10 mouse cellular contexts compared by ENCODE assay signal in genomic region chr6:144203013-144203412, GRCm38 (mm10).
DNase-seq lines count a peak whose midpoint lies in the region; ATAC-seq and TF ChIP-seq lines count a peak whose summit lies in the region.
"Had no signal": no experiment of that assay in that cellular context is flagged by ENCODE, and none has a peak within 500 bp of the region (broad histone marks: within the 10 kb centered on the region; RNA-seq: fewer than 3 reads in every experiment).

No protein-coding gene starts in this region.

- ATAC-seq in lung, embryonic 15.5 days (ENCODE audit: borderline replicate concordance, extremely low read depth, low FRiP score, low TSS enrichment): no peak
- no peak for ATAC-seq in forebrain, embryonic 14.5 days
- ATAC-seq in limb, embryonic 14.5 days (ENCODE audit: low FRiP score, low read depth): no peak
- ATAC-seq in stomach, embryonic 15.5 days (ENCODE audit: insufficient read depth, low FRiP score, low read depth): no peak

- H3K36me3 ChIP-seq in lung, embryonic 15.5 days: no peaks in the 10 kb centered on the region
- H3K36me3 ChIP-seq in forebrain, embryonic 14.5 days (ENCODE audit: control insufficient read depth, insufficient read depth, low read length): no peaks in the 10 kb centered on the region
- H3K36me3 ChIP-seq in limb, embryonic 14.5 days (ENCODE audit: control insufficient read depth, insufficient read depth, low read length): no peaks in the 10 kb centered on the region
- no peaks in the 10 kb centered on the region for H3K36me3 ChIP-seq in stomach, embryonic 15.5 days
- H3K36me3 ChIP-seq in kidney, adult 2 months (ENCODE audit: control insufficient read depth, insufficient read depth, low read length): no peaks in the 10 kb centered on the region

- TF ChIP-seq CTCF in kidney, adult 2 months (conservative IDR thresholded peaks at IDR 0.05; ENCODE audit: insufficient read depth, insufficient read length, low read depth, low read length): no peak

- H3K4me1 ChIP-seq in lung, embryonic 15.5 days: peaks cover 8% of the 10 kb centered on the region; the same call in 1 of the 2 replicates
- H3K4me1 ChIP-seq in forebrain, embryonic 14.5 days (ENCODE audit: control insufficient read depth, insufficient read depth, low read length): peaks cover 43% of the 10 kb centered on the region
- peaks cover 2% of the 10 kb centered on the region; the same call in 1 of the 2 replicates for H3K4me1 ChIP-seq in limb, embryonic 14.5 days (ENCODE audit: control insufficient read depth, insufficient read depth, low read length)
- H3K4me1 ChIP-seq in stomach, embryonic 15.5 days: no peaks in the 10 kb centered on the region
- no peaks in the 10 kb centered on the region for H3K4me1 ChIP-seq in kidney, adult 2 months (ENCODE audit: control insufficient read depth, insufficient read depth, low read length)

- peak overlapping the region; percentile 7; the same call in 1 of the 2 replicates for H3K4me3 ChIP-seq in lung, embryonic 15.5 days
- H3K4me3 ChIP-seq in forebrain, embryonic 14.5 days (ENCODE audit: low read depth, low read length): peak overlapping the region; percentile 44
- peak overlapping the region; percentile 43 for H3K4me3 ChIP-seq in limb, embryonic 14.5 days (replicated peaks; ENCODE audit: low read length)
- H3K4me3 ChIP-seq in stomach, embryonic 15.5 days (replicated peaks): no peak overlapping the region
- no peak overlapping the region for H3K4me3 ChIP-seq in kidney, adult 2 months (ENCODE audit: insufficient read depth, low read depth, low read length)

- peaks cover 5% of the 10 kb centered on the region for H3K27me3 ChIP-seq in lung, embryonic 15.5 days
- no peaks in the 10 kb centered on the region for H3K27me3 ChIP-seq in forebrain, embryonic 14.5 days (replicated peaks; ENCODE audit: control insufficient read depth, insufficient read depth, low read length)
- H3K27me3 ChIP-seq in limb, embryonic 14.5 days (ENCODE audit: control insufficient read depth, insufficient read depth, low read length): no peaks in the 10 kb centered on the region
- no peaks in the 10 kb centered on the region for H3K27me3 ChIP-seq in stomach, embryonic 15.5 days (replicated peaks)
- H3K27me3 ChIP-seq in kidney, adult 2 months (replicated peaks; ENCODE audit: control insufficient read depth, insufficient read depth, low read length): no peaks in the 10 kb centered on the region; the same call in 1 of the 2 replicates

- no peak for DNase-seq in lung, postnatal 4 days
- no peak for DNase-seq in forebrain, embryonic 14.5 days (ENCODE audit: low spot score)
- DNase-seq in limb, embryonic 14.5 days (ENCODE audit: low spot score): no peak
- DNase-seq in kidney, adult 2 months: no peak
- DNase-seq in adrenal gland, postnatal 25 days: no peak
- DNase-seq: adrenal gland, postnatal 10 days; left cerebral cortex, postnatal 4 days; thymus, postnatal 36 days had no signal

- H3K27ac ChIP-seq in lung, embryonic 15.5 days: no peak overlapping the region
- H3K27ac ChIP-seq in forebrain, embryonic 14.5 days (ENCODE audit: low read depth, low read length): peak overlapping the region; percentile 75; the same call in 1 of the 2 replicates
- H3K27ac ChIP-seq in limb, embryonic 14.5 days (replicated peaks; ENCODE audit: low read depth, low read length): no peak overlapping the region; the same call in 1 of the 2 replicates
- no peak overlapping the region for H3K27ac ChIP-seq in stomach, embryonic 15.5 days
- H3K27ac ChIP-seq in kidney, adult 2 months (ENCODE audit: insufficient read depth, low read depth, low read length): no peak overlapping the region

- WGBS in lung, embryonic 15.5 days: 19% methylated on average over 12 of the region's 12 CpGs
- WGBS in forebrain, embryonic 14.5 days: 9% methylated on average over 12 of the region's 12 CpGs
- 37% methylated on average over 12 of the region's 12 CpGs for WGBS in limb, embryonic 14.5 days
- 35% methylated on average over 12 of the region's 12 CpGs for WGBS in stomach, embryonic 15.5 days
- WGBS in kidney, adult 2 months: 71% methylated on average over 12 of the region's 12 CpGs

- no peak for TF ChIP-seq POLR2A in limb, embryonic 14.5 days (IDR thresholded peaks at IDR 0.05; ENCODE audit: borderline replicate concordance, extremely low read depth, insufficient read depth, insufficient read length)
- no peak for TF ChIP-seq POLR2A in kidney, adult 2 months (IDR thresholded peaks at IDR 0.05; ENCODE audit: low read depth, low read length)

- H3K9ac ChIP-seq in lung, embryonic 15.5 days: no peak overlapping the region
- peak overlapping the region; percentile 55 for H3K9ac ChIP-seq in forebrain, embryonic 14.5 days (ENCODE audit: low read length)
- H3K9ac ChIP-seq in limb, embryonic 14.5 days (ENCODE audit: low read depth, low read length, severe bottlenecking): peak overlapping the region; percentile 40
- no peak overlapping the region for H3K9ac ChIP-seq in stomach, embryonic 15.5 days

- H3K9me3 ChIP-seq in lung, embryonic 15.5 days: no peaks in the 10 kb centered on the region
- no peaks in the 10 kb centered on the region for H3K9me3 ChIP-seq in forebrain, embryonic 14.5 days (replicated peaks; ENCODE audit: control insufficient read depth, low read length)
- H3K9me3 ChIP-seq in limb, embryonic 14.5 days (ENCODE audit: control insufficient read depth, low read length): no peaks in the 10 kb centered on the region
- no peaks in the 10 kb centered on the region for H3K9me3 ChIP-seq in stomach, embryonic 15.5 days

- H3K4me2 ChIP-seq in lung, embryonic 15.5 days: peak overlapping the region; percentile 32
- H3K4me2 ChIP-seq in forebrain, embryonic 14.5 days (ENCODE audit: low read length): peak overlapping the region; percentile 53
- H3K4me2 ChIP-seq in limb, embryonic 14.5 days (replicated peaks; ENCODE audit: low read depth, low read length, severe bottlenecking): peak overlapping the region; percentile 50
- H3K4me2 ChIP-seq in stomach, embryonic 15.5 days: peak overlapping the region; percentile 40

Comparison
In these comparisons a context has a peak if more than half of its experiments do, and no peak if none do; other contexts are left out.
1. H3K4me3 ChIP-seq: peak in lung, embryonic 15.5 days (single experiment), forebrain, embryonic 14.5 days (single experiment) and limb, embryonic 14.5 days (single experiment); none in stomach, embryonic 15.5 days (single experiment) and kidney, adult 2 months (single experiment).
2. H3K9ac ChIP-seq: peak in forebrain, embryonic 14.5 days (single experiment) and limb, embryonic 14.5 days (single experiment); none in lung, embryonic 15.5 days (single experiment) and stomach, embryonic 15.5 days (single experiment).
3. Peak in every context shown above with its lines, with median percentiles within 50 percentile points of each other: H3K4me2 ChIP-seq.